Mouse (Mus musculus) spleen, embryonic (tissue): Measurements from ENCODE around the gene Tmem120b.

Experiments
- CTCF ChIA-PET: fragments of 350-600 bp; sonication (Branson Sonifier 250); formaldehyde crosslinking; loops from one replicate; lab custom pipeline; 2022; lab: Charles Lee

Gene Tmem120b

GRCm38 (mm10) chr5:123049271-123049670, 18.9 kb upstream of the Tmem120b start:
- CTCF ChIA-PET, result no interaction called here

DNA sequence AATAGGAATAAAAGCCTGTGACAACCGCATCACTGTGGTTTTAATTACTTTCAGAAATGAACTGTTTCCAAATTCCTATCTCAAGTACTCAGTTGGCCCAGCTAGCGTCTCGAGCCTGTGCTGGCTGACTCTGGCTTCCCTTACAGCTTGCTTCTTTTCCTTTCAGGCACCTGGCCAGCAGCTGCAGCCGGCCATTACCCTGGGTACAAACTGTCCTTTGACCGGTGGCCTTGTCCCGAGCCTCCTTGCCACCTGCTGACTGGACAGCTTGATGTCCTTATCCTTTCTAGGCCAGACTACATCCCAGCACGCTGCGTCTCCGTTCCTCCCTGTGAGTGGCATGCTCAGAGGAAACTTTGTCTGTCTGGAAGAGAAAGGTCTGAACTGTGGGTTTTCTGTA, 17.3 kb upstream of the Tmem120b start:
- CTCF ChIA-PET, result no interaction called here

GRCm38 (mm10) chr5:123051736-123052135, 16.5 kb upstream of the Tmem120b start:
- CTCF ChIA-PET, result no interaction called here

- CTCF ChIA-PET, result interaction anchor here (0.5 to 1.3 kb wide), 5 partner anchors 11 to 75 kb away, joined by 3 to 12 read pairs (median 4); partner anchors contain the start of genes Morn3 and Rhof
These were observed 10.6 kb upstream of the Tmem120b start for GRCm38 (mm10) chr5:123057366-123058250.

GRCm38 (mm10) chr5:123058251-123059102, 9.7 kb upstream of the Tmem120b start:
- CTCF ChIA-PET, result interaction anchor here (0.7 to 1.3 kb wide), 2 partner anchors 74 to 107 kb away, joined by 3 to 4 read pairs; partner anchors contain the start of gene Rhof

DNA sequence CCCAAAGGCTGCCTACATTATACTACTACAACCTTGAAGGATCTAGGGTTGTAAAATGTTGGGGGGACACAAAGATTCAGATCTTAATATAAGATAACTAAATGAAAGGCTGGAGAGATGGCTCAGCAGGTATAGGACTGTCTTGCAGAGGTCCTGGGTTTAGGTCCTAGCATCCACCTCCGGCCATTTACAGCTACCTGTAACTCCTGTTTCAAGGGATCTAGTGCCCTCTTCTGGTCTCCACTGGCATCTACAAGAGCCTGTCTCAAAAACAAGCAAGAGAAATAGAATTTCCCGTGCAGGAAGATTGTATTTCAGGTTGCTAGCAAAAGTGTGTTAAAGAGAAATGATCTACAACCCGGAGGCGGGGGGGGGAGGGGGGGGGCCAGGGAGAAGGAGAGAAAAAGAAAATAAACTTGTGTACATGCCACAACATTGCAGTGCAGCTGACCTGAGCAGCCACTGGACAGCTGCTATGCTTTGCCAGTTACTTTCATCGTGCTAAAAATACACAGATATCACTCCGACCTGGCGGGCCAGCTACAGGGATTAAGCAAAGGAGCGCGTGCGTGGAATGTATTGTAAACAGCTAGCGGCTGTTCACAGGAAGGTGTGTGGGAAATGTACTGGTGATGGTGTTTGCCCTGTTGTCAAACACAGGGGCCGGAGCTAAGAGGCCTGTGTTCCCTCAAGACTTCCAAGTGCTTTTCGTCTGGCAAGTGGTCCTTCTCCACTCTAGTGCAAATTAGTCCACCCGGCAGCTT, 8.3 kb upstream of the Tmem120b start:
- CTCF ChIA-PET, result interaction anchor here (0.5 to 1.5 kb wide), 8 partner anchors 20 to 666 kb away, joined by 3 to 6 read pairs (median 4); no protein-coding TSS in a partner anchor

- CTCF ChIA-PET, result interaction anchor here (0.5 to 1.5 kb wide), 6 partner anchors 72 to 666 kb away, joined by 3 to 6 read pairs (median 4); no protein-coding TSS in a partner anchor
These were observed 7.4 kb upstream of the Tmem120b start for GRCm38 (mm10) chr5:123060706-123061401.

- CTCF ChIA-PET, result interaction anchor here (0.6 to 0.9 kb wide), 2 partner anchors 136 to 139 kb away, joined by 3 to 4 read pairs; no protein-coding TSS in a partner anchor
These were observed 6.8 kb upstream of the Tmem120b start for GRCm38 (mm10) chr5:123061402-123061749.

GRCm38 (mm10) chr5:123063141-123063540, 5.1 kb upstream of the Tmem120b start:
- CTCF ChIA-PET, result interaction anchor here (0.6 to 0.7 kb wide), 3 partner anchors 44 to 352 kb away, joined by 3 to 11 read pairs (median 3); no protein-coding TSS in a partner anchor

- CTCF ChIA-PET, result interaction anchor here (0.6 to 2.1 kb wide), 6 partner anchors 46 to 399 kb away, joined by 3 to 10 read pairs (median 6); partner anchors contain the start of gene Rhof
These were observed 4.0 kb upstream of the Tmem120b start for GRCm38 (mm10) chr5:123064207-123064606.

DNA sequence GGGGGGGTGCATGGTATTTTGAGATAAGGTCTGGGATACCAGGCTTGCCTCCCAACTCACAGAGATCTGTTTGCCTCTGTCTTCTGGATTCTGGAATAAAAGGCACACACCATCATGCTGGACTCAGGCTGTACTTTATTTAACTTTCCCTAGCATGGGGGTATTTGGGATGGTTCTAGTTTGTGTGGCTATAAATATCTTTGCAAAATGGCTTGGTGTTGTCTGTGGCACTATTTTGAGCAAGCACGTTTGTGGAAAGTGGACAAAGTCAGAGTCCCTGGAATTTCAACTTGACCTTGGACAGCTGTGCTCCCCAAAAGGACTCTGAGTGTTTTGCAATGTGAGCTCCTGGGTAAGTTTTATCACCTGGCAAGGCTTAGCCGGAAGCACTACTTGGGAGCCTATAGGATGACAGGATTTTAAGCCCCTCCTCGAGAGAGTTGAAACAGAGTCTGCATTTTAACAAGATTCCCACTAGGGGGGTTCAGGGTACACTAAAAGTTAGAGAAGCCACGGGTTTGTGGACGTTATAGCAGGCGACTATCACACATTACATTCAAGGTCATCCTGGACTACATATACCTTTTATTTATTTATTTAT, 720 bp upstream of the Tmem120b start:
- CTCF ChIA-PET, result interaction anchor here (0.6 to 2.7 kb wide), 4 partner anchors 76 to 866 kb away, joined by 3 to 6 read pairs (median 4); no protein-coding TSS in a partner anchor

GRCm38 (mm10) chr5:123068714-123069113, 499 bp downstream of the Tmem120b start:
- CTCF ChIA-PET, result interaction anchor here (0.6 to 2.7 kb wide), 2 partner anchors 63 to 81 kb away, joined by 3 to 6 read pairs; no protein-coding TSS in a partner anchor

- CTCF ChIA-PET, result no interaction called here
These were observed 7.6 kb downstream of the Tmem120b start for GRCm38 (mm10) chr5:123075576-123076418.

- CTCF ChIA-PET, result interaction anchor here (0.9 kb wide), 1 partner anchor 66 kb away, joined by 4 read pairs; no protein-coding TSS in a partner anchor
These were observed 8.4 kb downstream of the Tmem120b start for GRCm38 (mm10) chr5:123076419-123077281.

GRCm38 (mm10) chr5:123079568-123079967, 11.4 kb downstream of the Tmem120b start:
- CTCF ChIA-PET, result no interaction called here

DNA sequence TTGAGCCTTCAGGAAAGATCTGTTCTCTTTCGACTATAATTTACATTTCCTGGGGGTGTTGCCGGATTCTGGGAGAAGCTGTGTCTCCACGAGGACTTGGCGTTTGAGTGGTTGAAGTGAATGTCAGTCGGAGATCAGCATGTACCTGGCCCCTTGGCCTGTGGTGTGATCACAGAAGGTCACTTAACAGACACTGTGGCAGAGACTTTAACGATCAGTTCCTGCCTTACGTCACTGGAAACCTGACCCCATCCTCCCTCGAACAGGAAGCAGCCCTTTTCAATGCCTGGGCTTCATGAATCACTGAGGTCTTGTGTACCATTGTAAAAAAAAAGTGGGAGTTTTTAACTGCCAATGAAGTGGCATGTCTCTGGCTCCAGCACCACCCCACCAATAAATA, 11.8 kb downstream of the Tmem120b start:
- CTCF ChIA-PET, result no interaction called here

GRCm38 (mm10) chr5:123080510-123080909, 12.3 kb downstream of the Tmem120b start:
- CTCF ChIA-PET, result interaction anchor here (0.6 kb wide), 1 partner anchor 64 kb away, joined by 5 read pairs; no protein-coding TSS in a partner anchor
